Mouse (Mus musculus): ENCODE measurements at regions not wholly inside any gene's neighbourhood (a gene's known extent, or its start where the extent isn't known, plus 50 kb on each side); places are given as distances from the start of the nearest gene placed in this dataset.

DNA sequence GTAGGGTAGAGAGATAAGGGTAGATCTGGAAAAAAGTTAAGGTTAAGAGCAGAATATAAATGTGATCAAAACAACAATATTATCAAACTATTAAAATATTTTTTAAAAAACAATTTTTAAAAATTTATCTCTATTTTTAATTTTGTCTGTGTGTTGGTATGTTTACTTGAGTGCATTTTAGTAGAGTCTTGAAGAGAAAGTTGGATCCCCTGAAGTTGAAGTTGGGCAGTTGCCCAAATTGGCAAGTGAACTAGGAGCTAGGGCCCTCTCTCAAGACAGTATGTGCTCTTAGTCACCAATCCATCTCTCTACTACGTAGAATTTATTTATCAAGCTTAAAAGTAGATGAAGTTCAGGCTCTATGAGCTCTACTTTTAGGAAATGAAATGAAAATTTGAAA is 59.9 kb downstream of the Adamts1 start:
- H3K27me3 ChIP-seq (ENCODE audit: control insufficient read depth, insufficient read depth, low read length) = no peaks in the 10 kb centered on the region
- no peaks in the 10 kb centered on the region for H3K4me1 ChIP-seq (ENCODE audit: control insufficient read depth, insufficient read depth, low read length)
- 79% methylated on average over 1 of the region's 1 CpGs for WGBS
- H3K36me3 ChIP-seq (ENCODE audit: control insufficient read depth, insufficient read depth, low read length) = no peaks in the 10 kb centered on the region
- DNase-seq (ENCODE audit: extremely low read depth, low read depth, low spot score) = no peak
- H3K4me3 ChIP-seq (ENCODE audit: insufficient read depth, low read depth, low read length) = no peak overlapping the region
- no peaks in the 10 kb centered on the region for H3K79me2 ChIP-seq (ENCODE audit: control insufficient read depth, insufficient read depth, low read length)
- no peak overlapping the region for H3K9ac ChIP-seq (ENCODE audit: low read depth, low read length)
- H3K27ac ChIP-seq (replicated peaks; ENCODE audit: insufficient read depth, low read depth, low read length) = no peak overlapping the region
- no peak for TF ChIP-seq CTCF (IDR thresholded peaks at IDR 0.05; ENCODE audit: low read depth, low read length)
- TF ChIP-seq POLR2A (IDR thresholded peaks at IDR 0.05; ENCODE audit: extremely low read depth, insufficient read depth, low read length) = no peak

DNA sequence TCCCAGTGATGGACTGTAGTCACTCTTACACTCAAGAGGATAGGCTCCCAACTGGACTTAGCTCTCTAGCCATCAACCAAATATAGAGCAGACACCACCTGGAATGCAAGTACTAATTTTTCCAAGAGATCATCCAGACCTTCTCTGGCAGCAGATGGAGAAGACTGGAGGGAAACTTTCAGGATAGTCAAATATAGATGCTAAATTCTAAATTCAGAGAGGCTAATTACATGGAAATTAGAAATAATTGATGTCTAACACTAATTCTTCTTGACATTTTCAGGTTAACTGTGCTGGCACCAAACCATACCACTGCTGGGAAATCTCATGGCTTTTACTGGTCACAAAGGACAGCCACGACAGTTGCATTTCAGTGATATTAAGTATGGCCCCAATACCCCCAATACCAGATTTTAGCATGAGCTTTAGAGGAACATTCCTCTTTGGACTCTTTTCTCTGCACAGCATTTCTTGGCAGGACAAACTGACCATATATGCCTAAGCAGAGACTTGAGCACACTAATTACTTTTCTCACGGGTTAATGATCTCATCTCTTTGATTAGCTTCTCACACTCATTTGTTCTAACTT is 64.2 kb downstream of the Adamts1 start:
- Histone ChIP-seq H3K9ac (ENCODE audit: low read depth, low read length) (no peak overlapping the region), H3K4me1 (ENCODE audit: control insufficient read depth, insufficient read depth, low read length) (no peaks in the 10 kb centered on the region), H3K36me3 (ENCODE audit: control insufficient read depth, insufficient read depth, low read length) (no peaks in the 10 kb centered on the region), H3K27ac (replicated peaks; ENCODE audit: insufficient read depth, low read depth, low read length) (no peak overlapping the region), H3K27me3 (ENCODE audit: control insufficient read depth, insufficient read depth, low read length) (no peaks in the 10 kb centered on the region), H3K79me2 (ENCODE audit: control insufficient read depth, insufficient read depth, low read length) (no peaks in the 10 kb centered on the region), H3K4me3 (ENCODE audit: insufficient read depth, low read depth, low read length) (no peak overlapping the region)
- no peak for TF ChIP-seq CTCF (IDR thresholded peaks at IDR 0.05; ENCODE audit: low read depth, low read length)
- no peak for TF ChIP-seq POLR2A (IDR thresholded peaks at IDR 0.05; ENCODE audit: extremely low read depth, insufficient read depth, low read length)
- DNase-seq (ENCODE audit: extremely low read depth, low read depth, low spot score) = no peak
- 87% methylated on average over 2 of the region's 2 CpGs for WGBS

- no peaks in the 10 kb centered on the region for H3K4me1 ChIP-seq (ENCODE audit: control insufficient read depth, insufficient read depth, low read length)
- no peaks in the 10 kb centered on the region for H3K36me3 ChIP-seq (ENCODE audit: control insufficient read depth, insufficient read depth, low read length)
- no peak for TF ChIP-seq CTCF (IDR thresholded peaks at IDR 0.05; ENCODE audit: low read depth, low read length)
- TF ChIP-seq POLR2A (IDR thresholded peaks at IDR 0.05; ENCODE audit: extremely low read depth, insufficient read depth, low read length) = no peak
- H3K27ac ChIP-seq (replicated peaks; ENCODE audit: insufficient read depth, low read depth, low read length) = no peak overlapping the region
- H3K79me2 ChIP-seq (ENCODE audit: control insufficient read depth, insufficient read depth, low read length) = no peaks in the 10 kb centered on the region
- no peak overlapping the region for H3K9ac ChIP-seq (ENCODE audit: low read depth, low read length)
- DNase-seq (ENCODE audit: extremely low read depth, low read depth, low spot score) = no peak
- H3K4me3 ChIP-seq (ENCODE audit: insufficient read depth, low read depth, low read length) = no peak overlapping the region
- no peaks in the 10 kb centered on the region for H3K27me3 ChIP-seq (ENCODE audit: control insufficient read depth, insufficient read depth, low read length)
- WGBS = 64% methylated on average over 2 of the region's 2 CpGs
These were observed 74.9 kb downstream of the Adamts1 start for GRCm38 (mm10) chr16:85728026-85728425.

- Histone ChIP-seq H3K27me3 (ENCODE audit: control insufficient read depth, insufficient read depth, low read length) (no peaks in the 10 kb centered on the region), H3K36me3 (ENCODE audit: control insufficient read depth, insufficient read depth, low read length) (no peaks in the 10 kb centered on the region), H3K4me1 (ENCODE audit: control insufficient read depth, insufficient read depth, low read length) (no peaks in the 10 kb centered on the region), H3K27ac (replicated peaks; ENCODE audit: insufficient read depth, low read depth, low read length) (no peak overlapping the region), H3K4me3 (ENCODE audit: insufficient read depth, low read depth, low read length) (no peak overlapping the region), H3K79me2 (ENCODE audit: control insufficient read depth, insufficient read depth, low read length) (no peaks in the 10 kb centered on the region), H3K9ac (ENCODE audit: low read depth, low read length) (no peak overlapping the region)
- DNase-seq (ENCODE audit: extremely low read depth, low read depth, low spot score) = no peak
- TF ChIP-seq CTCF (IDR thresholded peaks at IDR 0.05; ENCODE audit: low read depth, low read length) (0 out of 2 replicates have a peak, but pooled peaks have one; percentile 4), POLR2A (IDR thresholded peaks at IDR 0.05; ENCODE audit: extremely low read depth, insufficient read depth, low read length) (no peak)
- WGBS = 53% methylated on average over 2 of the region's 2 CpGs
These were observed 80.9 kb downstream of the Adamts1 start for GRCm38 (mm10) chr16:85721968-85722367.

GRCm38 (mm10) chr16:85712291-85712690 is 90.6 kb downstream of the Adamts1 start:
- no peak overlapping the region for H3K4me3 ChIP-seq (ENCODE audit: insufficient read depth, low read depth, low read length)
- WGBS = 91% methylated on average over 3 of the region's 3 CpGs
- no peak overlapping the region for H3K27ac ChIP-seq (replicated peaks; ENCODE audit: insufficient read depth, low read depth, low read length)
- no peaks in the 10 kb centered on the region for H3K36me3 ChIP-seq (ENCODE audit: control insufficient read depth, insufficient read depth, low read length)
- no peaks in the 10 kb centered on the region for H3K27me3 ChIP-seq (ENCODE audit: control insufficient read depth, insufficient read depth, low read length)
- no peak overlapping the region for H3K9ac ChIP-seq (ENCODE audit: low read depth, low read length)
- TF ChIP-seq POLR2A (IDR thresholded peaks at IDR 0.05; ENCODE audit: extremely low read depth, insufficient read depth, low read length) (no peak), CTCF (IDR thresholded peaks at IDR 0.05; ENCODE audit: low read depth, low read length) (no peak)
- DNase-seq (ENCODE audit: extremely low read depth, low read depth, low spot score) = no peak
- no peaks in the 10 kb centered on the region for H3K79me2 ChIP-seq (ENCODE audit: control insufficient read depth, insufficient read depth, low read length)
- no peaks in the 10 kb centered on the region for H3K4me1 ChIP-seq (ENCODE audit: control insufficient read depth, insufficient read depth, low read length)

DNA sequence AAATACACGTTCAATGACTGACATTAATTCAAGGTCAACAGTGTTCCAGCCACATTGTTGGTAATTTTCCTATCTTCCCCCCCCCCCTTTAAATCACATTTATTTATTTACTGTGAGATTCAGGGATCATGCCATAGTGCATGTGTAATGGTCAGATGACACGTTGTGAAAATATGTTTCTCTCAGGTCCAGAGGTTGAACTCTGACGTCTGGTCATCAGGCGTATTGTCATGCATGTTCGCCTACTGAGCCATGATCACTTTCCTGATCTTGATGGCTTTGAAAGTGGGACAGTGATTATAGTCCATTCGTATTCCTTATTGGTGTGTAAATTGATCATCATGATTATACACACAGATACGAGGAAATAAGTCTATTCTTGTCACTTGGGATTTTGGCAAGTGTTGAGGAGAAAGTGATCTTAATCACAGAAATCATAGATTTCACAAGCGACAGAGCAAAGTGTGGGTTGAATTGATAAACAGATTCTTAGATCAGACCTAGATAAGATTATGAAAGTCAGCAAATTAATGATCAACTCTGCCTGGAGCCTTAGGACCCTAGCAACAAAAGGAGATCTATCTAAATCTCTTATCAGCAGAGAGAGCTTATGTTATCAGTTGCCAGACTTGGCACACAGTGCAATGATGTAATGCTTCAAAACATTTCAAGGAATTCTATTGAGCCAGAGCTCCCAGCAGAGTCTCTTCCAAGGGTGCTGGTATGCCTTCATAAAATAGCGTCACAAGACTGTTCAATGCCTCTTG is 98.5 kb downstream of the Adamts1 start:
- no peaks in the 10 kb centered on the region for H3K79me2 ChIP-seq (ENCODE audit: control insufficient read depth, insufficient read depth, low read length)
- H3K27ac ChIP-seq (replicated peaks; ENCODE audit: insufficient read depth, low read depth, low read length) = no peak overlapping the region
- H3K4me1 ChIP-seq (ENCODE audit: control insufficient read depth, insufficient read depth, low read length) = no peaks in the 10 kb centered on the region; the same call in 1 of the 2 replicates
- TF ChIP-seq CTCF (IDR thresholded peaks at IDR 0.05; ENCODE audit: low read depth, low read length) (no peak), POLR2A (IDR thresholded peaks at IDR 0.05; ENCODE audit: extremely low read depth, insufficient read depth, low read length) (no peak)
- H3K4me3 ChIP-seq (ENCODE audit: insufficient read depth, low read depth, low read length) = no peak overlapping the region
- no peaks in the 10 kb centered on the region for H3K27me3 ChIP-seq (ENCODE audit: control insufficient read depth, insufficient read depth, low read length)
- H3K36me3 ChIP-seq (ENCODE audit: control insufficient read depth, insufficient read depth, low read length) = no peaks in the 10 kb centered on the region
- H3K9ac ChIP-seq (ENCODE audit: low read depth, low read length) = no peak overlapping the region
- peak; percentile 65 for DNase-seq (ENCODE audit: extremely low read depth, low read depth, low spot score)
- WGBS = 27% methylated on average over 9 of the region's 9 CpGs

Data from liver, adult 2 months (tissue).